ENCODE assay signal across 8 mouse cellular contexts in the genomic region with DNA sequence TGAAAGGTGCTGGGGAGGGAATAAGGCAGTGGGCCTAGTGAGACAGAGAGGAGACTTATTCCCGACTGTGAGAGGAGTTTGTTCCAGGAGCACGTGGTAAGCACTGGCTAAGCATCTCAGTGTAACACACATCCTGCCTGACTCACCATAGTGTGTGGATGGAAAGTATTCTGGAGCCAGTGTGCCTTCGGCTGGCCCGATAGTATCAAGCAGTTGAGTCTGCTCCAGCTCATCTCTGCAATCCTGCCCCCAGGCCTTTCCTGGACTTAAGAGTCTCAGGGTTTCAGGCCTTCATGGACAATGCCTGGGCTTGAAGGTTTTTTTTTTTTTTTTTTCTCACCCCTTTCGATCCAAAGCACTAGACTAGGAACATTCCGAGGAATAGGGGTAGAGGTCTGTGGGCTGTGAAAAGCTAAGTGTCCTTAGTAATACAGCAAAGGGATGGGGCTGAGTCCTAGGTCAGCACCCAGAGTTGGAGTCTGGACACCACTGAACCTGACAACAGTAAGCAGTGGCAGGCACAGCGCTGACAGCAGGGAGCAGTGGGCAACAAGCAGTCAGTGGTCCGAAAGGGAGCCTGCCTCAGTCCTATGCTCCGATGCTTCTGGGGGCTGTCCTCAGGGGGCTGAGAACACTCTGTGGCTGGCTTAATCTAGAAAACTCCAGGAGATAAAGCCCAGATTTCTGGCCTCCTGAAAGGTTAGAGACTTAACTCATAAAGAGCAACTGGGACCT. TPM values are rescaled to one million over a fixed set of nuclear protein-coding genes. Genes with fewer than 3 reads are reported as not detected.
A peak's percentile ranks its signal among the peaks of the same experiment; 100 is the strongest.
DNase-seq lines count a peak whose midpoint lies in the region; ATAC-seq and TF ChIP-seq lines count a peak whose summit lies in the region.

No protein-coding gene starts in this region.

- peaks cover 9% of the 10 kb centered on the region for H3K27me3 ChIP-seq in ES-Bruce4 (ENCODE audit: control insufficient read depth, insufficient read depth, low read length, poor library complexity, severe bottlenecking)
- H3K27me3 ChIP-seq in intestine, postnatal 0 days (replicated peaks; ENCODE audit: control insufficient read depth, insufficient read depth, low read length), result no peaks in the 10 kb centered on the region
- H3K27me3 ChIP-seq in liver, embryonic 16.5 days (ENCODE audit: control insufficient read depth, insufficient read depth, low read depth, low read length), result no peaks in the 10 kb centered on the region

- TF ChIP-seq CTCF in ES-Bruce4 (IDR thresholded peaks at IDR 0.05; ENCODE audit: low read depth, low read length), result no peak
- TF ChIP-seq CTCF in intestine, postnatal 0 days (IDR thresholded peaks at IDR 0.05; ENCODE audit: low read depth), result peak; percentile 16; the same call in 1 of the 2 replicates

- H3K4me2 ChIP-seq in intestine, postnatal 0 days (replicated peaks; ENCODE audit: low read depth), result peak overlapping the region; percentile 95
- H3K4me2 ChIP-seq in liver, embryonic 16.5 days (ENCODE audit: low read depth, low read length), result peak overlapping the region; percentile 100

- peak; percentile 75 for DNase-seq in 3134 (ENCODE audit: extremely low read depth, insufficient read length, low spot score)
- DNase-seq in embryo, embryonic 10 days (ENCODE audit: low spot score), result peak; percentile 62
- peak; percentile 61 for DNase-seq in gonadal fat pad, adult 2 months (ENCODE audit: low read depth)
- peak; percentile 25 for DNase-seq in right cerebral cortex, postnatal 14 days
- DNase-seq in ovary, postnatal 14 days (ENCODE audit: low spot score), result no peak

- H3K9ac ChIP-seq in ES-Bruce4 (ENCODE audit: low read depth, poor library complexity, severe bottlenecking), result peak overlapping the region; percentile 99
- peak overlapping the region; percentile 91 for H3K9ac ChIP-seq in intestine, postnatal 0 days (ENCODE audit: low read depth, low read length)
- peak overlapping the region; percentile 99 for H3K9ac ChIP-seq in liver, embryonic 16.5 days (ENCODE audit: low read depth, low read length)

- no peak overlapping the region for H3K27ac ChIP-seq in ES-Bruce4 (ENCODE audit: insufficient read depth, low read length)
- peak overlapping the region; percentile 94; the same call in 1 of the 2 replicates for H3K27ac ChIP-seq in intestine, postnatal 0 days (ENCODE audit: low read depth, low read length)
- H3K27ac ChIP-seq in liver, embryonic 16.5 days (ENCODE audit: low read length), result peak overlapping the region; percentile 93

- no peaks in the 10 kb centered on the region for H3K36me3 ChIP-seq in ES-Bruce4 (ENCODE audit: control insufficient read depth, insufficient read depth, low read length, poor library complexity, severe bottlenecking)
- H3K36me3 ChIP-seq in intestine, postnatal 0 days (ENCODE audit: control insufficient read depth, insufficient read depth), result no peaks in the 10 kb centered on the region
- no peaks in the 10 kb centered on the region for H3K36me3 ChIP-seq in liver, embryonic 16.5 days (ENCODE audit: control insufficient read depth, insufficient read depth)

- no peak for ATAC-seq in intestine, postnatal 0 days
- ATAC-seq in liver, embryonic 16.5 days (ENCODE audit: low read depth), result no peak

- H3K9me3 ChIP-seq in ES-Bruce4 (replicated peaks; ENCODE audit: control insufficient read depth, insufficient read depth, low read length, poor library complexity, severe bottlenecking), result no peaks in the 10 kb centered on the region
- no peaks in the 10 kb centered on the region for H3K9me3 ChIP-seq in intestine, postnatal 0 days (ENCODE audit: control insufficient read depth)
- no peaks in the 10 kb centered on the region for H3K9me3 ChIP-seq in liver, embryonic 16.5 days (replicated peaks; ENCODE audit: control insufficient read depth, low read length)

- 27% methylated on average over 9 of the region's 9 CpGs for WGBS in intestine, postnatal 0 days
- 32% methylated on average over 9 of the region's 9 CpGs for WGBS in liver, embryonic 16.5 days (ENCODE audit: insufficient replicate concordance)

- TF ChIP-seq EP300 in ES-Bruce4 (IDR thresholded peaks at IDR 0.05; ENCODE audit: insufficient read depth, low read depth, low read length), result no peak

- peak overlapping the region; percentile 76 for H3K4me3 ChIP-seq in ES-Bruce4 (ENCODE audit: low read depth, low read length)
- H3K4me3 ChIP-seq in intestine, postnatal 0 days (ENCODE audit: low read depth, low read length), result peak overlapping the region; percentile 92
- H3K4me3 ChIP-seq in liver, embryonic 16.5 days (ENCODE audit: low read depth, low read length), result peak overlapping the region; percentile 100

- no peak for TF ChIP-seq POLR2A in ES-Bruce4 (IDR thresholded peaks at IDR 0.05; ENCODE audit: insufficient read depth, low read length)

- peaks cover 2% of the 10 kb centered on the region for H3K4me1 ChIP-seq in ES-Bruce4 (ENCODE audit: control insufficient read depth, insufficient read depth, low read length)
- peaks cover 5% of the 10 kb centered on the region for H3K4me1 ChIP-seq in intestine, postnatal 0 days (replicated peaks; ENCODE audit: control insufficient read depth, insufficient read depth, low read length)
- H3K4me1 ChIP-seq in liver, embryonic 16.5 days (ENCODE audit: control insufficient read depth, low read depth, low read length), result peaks cover 39% of the 10 kb centered on the region

RNA-seq across cellular contexts. Expression of a gene that starts 1.2 kb away (rescaled TPM):
- 97.7 and 109 TPM in 2 replicates for polyA plus RNA-seq in ES-Bruce4 (2011; ENCODE audit: insufficient read depth, insufficient read length, low read depth, missing spikeins)
- 14.2 and 14.6 TPM in 2 replicates for polyA plus RNA-seq in gonadal fat pad, adult 2 months (2012; rRNA removed)
- 12.1 and 14.1 TPM in 2 replicates for polyA plus RNA-seq in intestine, postnatal 0 days (2015; fragmentation: Nextera tagmentation; extraction: Ambion mirVana)
- polyA plus RNA-seq in liver, embryonic 16.5 days (2015; fragmentation: Nextera tagmentation; extraction: Ambion mirVana), result 17.1 and 20.2 TPM in 2 replicates

RNA-seq across cellular contexts. Expression of a gene that starts 36.7 kb away (rescaled TPM):
- polyA plus RNA-seq in ES-Bruce4 (2011; ENCODE audit: insufficient read depth, insufficient read length, low read depth, missing spikeins), result 34.2 and 36.7 TPM in 2 replicates
- 51.8 and 54.6 TPM in 2 replicates for polyA plus RNA-seq in gonadal fat pad, adult 2 months (2012; rRNA removed)
- polyA plus RNA-seq in intestine, postnatal 0 days (2015; fragmentation: Nextera tagmentation; extraction: Ambion mirVana), result 37.8 and 40.9 TPM in 2 replicates
- polyA plus RNA-seq in liver, embryonic 16.5 days (2015; fragmentation: Nextera tagmentation; extraction: Ambion mirVana), result 12.9 and 14.7 TPM in 2 replicates
